Mouse (Mus musculus) urinary bladder, postnatal 10 days (tissue): ENCODE measurements around the gene Gm5771.
"Not testable (repeated sequence)": the region's sequence is repeated elsewhere in the genome, so short reads cannot be mapped to it uniquely, and the experiment has no call there.

Experiments used
- DNase-seq: peaks from one replicate; pipeline ENCODE4 v3.0.0; 2022; ENCODE audit warnings: low spot score

Gene Gm5771

DNA sequence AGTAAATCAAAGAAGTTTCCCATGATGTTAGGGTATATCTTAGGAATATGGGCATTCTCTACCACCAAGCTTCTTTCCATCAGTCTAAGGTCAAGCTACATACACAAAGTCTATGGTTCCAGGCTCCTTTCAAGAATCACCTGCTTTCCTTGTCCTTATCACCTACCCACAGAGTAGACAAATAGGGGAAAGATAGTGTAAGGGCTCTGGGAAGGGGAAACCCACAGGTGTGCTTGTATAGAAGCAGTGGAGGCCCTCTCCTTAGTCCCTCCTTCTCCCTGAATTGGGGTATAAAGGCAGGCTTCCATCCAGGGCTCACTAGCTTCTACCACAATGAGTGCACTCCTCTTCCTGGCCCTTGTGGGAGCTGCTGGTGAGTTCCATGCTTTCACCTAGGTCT is at the start of gene Gm5771:
TSS of gene Gm5771 (plus strand) at position 301 of the 400 bp plus-strand sequence.
- DNase-seq = not testable (repeated sequence)

- no peak for DNase-seq
These were observed 38.2 kb upstream of the Gm5771 start, which contains the start of gene Try10 for GRCm38 (mm10) chr6:41353932-41354331. Gene Try10 (plus strand): TSS chr6:41354105.

DNA sequence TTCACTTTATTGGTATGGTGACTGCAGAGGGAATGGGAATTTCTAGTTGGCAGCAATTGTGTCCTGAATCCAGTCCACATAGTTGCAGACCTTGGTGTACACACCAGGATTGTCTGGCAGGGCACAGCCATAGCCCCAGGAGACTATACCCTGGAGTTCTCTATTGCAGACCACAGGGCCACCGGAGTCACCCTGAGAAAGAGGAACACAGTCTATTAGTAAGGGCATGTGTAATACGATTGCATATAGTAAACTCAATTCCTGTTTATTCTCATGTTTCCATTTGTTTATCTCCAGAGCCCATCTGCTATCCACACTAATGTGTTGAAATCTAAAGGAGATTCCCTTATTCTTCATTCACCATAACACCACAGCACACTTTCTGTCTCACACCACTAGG is 18.4 kb upstream of the Gm5771 start:
- not testable (repeated sequence) for DNase-seq

GRCm38 (mm10) chr6:41377578-41377977 is 14.6 kb upstream of the Gm5771 start, which contains the start of gene Prss3:
Gene Prss3 (minus strand): TSS chr6:41377678.
- not testable (repeated sequence) for DNase-seq

DNA sequence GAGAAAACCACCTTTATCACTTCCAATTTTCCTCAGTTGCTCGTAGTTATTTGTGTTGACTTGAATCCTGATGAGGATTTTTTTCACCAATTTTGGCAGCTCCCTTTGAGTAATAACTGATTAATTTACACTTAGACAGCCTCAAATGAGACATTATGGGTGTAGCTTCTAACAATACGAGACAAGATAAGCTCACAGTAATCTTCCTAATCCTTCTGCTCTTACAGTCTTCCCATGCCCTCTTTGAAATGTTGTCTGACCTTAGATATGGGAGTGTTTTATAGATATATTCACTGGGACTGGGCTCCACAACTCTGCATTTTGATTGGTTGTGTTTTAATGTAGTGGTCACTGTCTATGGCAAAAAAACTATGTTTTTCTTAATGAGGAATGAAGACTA is 5.4 kb upstream of the Gm5771 start:
- DNase-seq = no peak

DNA sequence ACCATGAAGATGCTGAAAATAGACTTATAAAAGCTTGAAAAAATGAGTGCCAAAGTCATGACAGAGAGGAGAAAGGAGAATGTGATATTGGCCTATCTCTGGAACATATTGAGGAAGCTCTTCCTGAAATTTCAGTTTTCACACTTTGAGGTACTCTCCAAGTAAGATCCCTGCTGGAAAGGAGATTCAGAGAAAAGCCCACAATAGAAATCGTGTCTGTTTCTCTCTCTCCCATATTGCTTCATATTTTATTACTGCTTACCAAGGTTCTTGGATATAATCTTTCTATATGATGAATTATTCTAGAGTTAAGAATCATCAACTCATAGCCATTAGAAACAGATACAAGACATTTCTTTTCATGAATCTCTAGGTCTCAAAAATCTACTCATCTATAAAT is 516 bp upstream of the Gm5771 start:
- DNase-seq = not testable (repeated sequence)

DNA sequence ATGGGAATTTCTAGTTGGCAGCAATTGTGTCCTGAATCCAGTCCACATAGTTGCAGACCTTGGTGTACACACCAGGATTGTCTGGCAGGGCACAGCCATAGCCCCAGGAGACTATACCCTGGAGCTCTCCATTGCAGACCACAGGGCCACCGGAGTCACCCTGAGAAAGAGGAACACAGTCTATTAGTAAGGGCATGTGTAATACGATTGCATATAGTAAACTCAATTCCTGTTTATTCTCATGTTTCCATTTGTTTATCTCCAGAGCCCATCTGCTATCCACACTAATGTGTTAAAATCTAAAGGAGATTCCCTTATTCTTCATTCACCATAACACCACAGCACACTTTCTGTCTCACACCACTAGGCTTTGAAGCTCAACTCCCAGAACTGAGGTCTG is 50.1 kb downstream of the Gm5771 start:
- not testable (repeated sequence) for DNase-seq

DNA sequence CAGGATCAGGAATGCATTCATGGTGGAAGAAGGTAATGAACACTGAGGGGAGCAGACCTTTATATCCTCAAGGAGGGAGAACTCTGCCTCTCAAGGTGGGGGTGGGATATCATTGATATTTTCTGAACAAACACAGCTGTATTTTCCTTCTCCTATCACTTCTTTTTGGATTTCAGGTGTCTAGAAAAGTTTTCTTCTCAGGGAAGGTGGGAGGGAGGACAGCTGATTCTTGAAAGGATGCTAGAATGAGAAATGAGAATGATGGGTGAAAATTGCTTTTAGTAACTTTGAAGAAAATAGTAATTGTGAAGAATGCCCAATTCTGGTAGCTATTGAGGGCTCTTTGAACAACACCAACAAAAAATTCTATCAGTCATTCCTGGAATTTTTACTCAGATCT is 53.9 kb downstream of the Gm5771 start, which contains the start of gene Gm10334:
TSS of gene Gm10334 (minus strand) at position 101 of the 400 bp plus-strand sequence.
- DNase-seq = not testable (repeated sequence)
